Mouse (Mus musculus) heart, embryonic 16.5 days (tissue): Measurements from ENCODE around the gene Letmd1. TPM values are rescaled to one million over a fixed set of nuclear protein-coding genes. Genes with fewer than 3 reads are reported as not detected.

Experiments
- ATAC-seq: fragments of 200-750 bp; cut with Nextera tagmentation; replicated peaks from 2 replicates; pipeline ENCODE4 v1.8.0; 2017; ENCODE audit warnings: moderate number of reproducible peaks; ENCODE audit not compliant: insufficient read depth, low FRiP score; ENCODE audit errors: extremely low read depth
- H3K27ac ChIP-seq: fragments of 300-500 bp; sonication (generic); 2 replicates; pipeline ENCODE4 v1.5.1; 2014; ENCODE audit warnings: mild to moderate bottlenecking, low read length, control low read depth, moderate library complexity
- H3K27me3 ChIP-seq: fragments of 300-500 bp; sonication (generic); 2 replicates; pipeline ENCODE4 v1.6.1; 2014; ENCODE audit warnings: low read length, mixed read lengths; ENCODE audit not compliant: control insufficient read depth, insufficient read depth
- H3K36me3 ChIP-seq: fragments of 300-500 bp; sonication (generic); 2 replicates; pipeline ENCODE4 v1.6.1; 2014; ENCODE audit not compliant: control insufficient read depth, insufficient read depth
- H3K4me1 ChIP-seq: fragments of 300-500 bp; sonication (generic); 2 replicates; pipeline ENCODE4 v1.6.1; 2014; ENCODE audit warnings: low read length, mixed read lengths; ENCODE audit not compliant: control insufficient read depth, insufficient read depth
- H3K4me2 ChIP-seq: fragments of 300-500 bp; sonication (generic); 2 replicates; pipeline ENCODE4 v1.6.1; 2014; ENCODE audit warnings: low read depth, mild to moderate bottlenecking, control low read depth, low read length
- H3K4me3 ChIP-seq: fragments of 300-500 bp; sonication (generic); 2 replicates; pipeline ENCODE4 v1.5.1; 2014; ENCODE audit warnings: mild to moderate bottlenecking, control low read depth, low read length
- H3K9ac ChIP-seq: fragments of 300-500 bp; sonication (generic); 2 replicates; pipeline ENCODE4 v1.6.1; 2014; ENCODE audit warnings: low read length, control low read depth
- H3K9me3 ChIP-seq: fragments of 300-500 bp; sonication (generic); replicated peaks from 2 replicates; pipeline ENCODE4 v1.6.1; 2016; ENCODE audit warnings: low read length; ENCODE audit not compliant: control insufficient read depth
- WGBS: fragments of 180-500 bp; shearing (Covaris S2); extraction: QIAGEN DNeasy Blood & Tissue Kit; methylation state at CpG from one replicate; pipeline ENCODE4 v1.1.7; 2014; 5-methylcytosine and 5-hydroxymethylcytosine counted together
- polyA plus RNA-seq: library from polyadenylated mRNA; unstranded; fragments of >200 nt; fragmentation: Nextera tagmentation; extraction: Ambion mirVana; gene quantifications from 2 replicates; pipeline ENCODE4 v1.2.1, GENCODE M21; 2015

The Letmd1 gene
- polyA plus RNA-seq, 1 experiment from 2014 or later = 15.5 TPM

GRCm38 (mm10) chr15:100423916-100424315 lies 44.9 kb upstream of the Letmd1 start:
- H3K4me2 ChIP-seq = peak overlapping the region; percentile 100
- H3K9me3 ChIP-seq = no peaks in the 10 kb centered on the region
- H3K27ac ChIP-seq = no peak overlapping the region
- H3K27me3 ChIP-seq = peaks cover 8% of the 10 kb centered on the region
- H3K4me3 ChIP-seq = peak overlapping the region; percentile 89
- H3K9ac ChIP-seq = peak overlapping the region; percentile 66
- 5% methylated on average over 14 of the region's 14 CpGs for WGBS
- no peak for ATAC-seq
- peaks cover 38% of the 10 kb centered on the region for H3K4me1 ChIP-seq
- H3K36me3 ChIP-seq = no peaks in the 10 kb centered on the region

- ATAC-seq = no peak
- WGBS = 32% methylated on average over 17 of the region's 17 CpGs
- no peak within 1 kb of the TSS for H3K27ac ChIP-seq
These were observed 44.3 kb upstream of the Letmd1 start, which contains the start of gene Slc11a2 for GRCm38 (mm10) chr15:100424396-100425122. Gene Slc11a2, minus strand, starts transcription at chr15:100425072.

DNA sequence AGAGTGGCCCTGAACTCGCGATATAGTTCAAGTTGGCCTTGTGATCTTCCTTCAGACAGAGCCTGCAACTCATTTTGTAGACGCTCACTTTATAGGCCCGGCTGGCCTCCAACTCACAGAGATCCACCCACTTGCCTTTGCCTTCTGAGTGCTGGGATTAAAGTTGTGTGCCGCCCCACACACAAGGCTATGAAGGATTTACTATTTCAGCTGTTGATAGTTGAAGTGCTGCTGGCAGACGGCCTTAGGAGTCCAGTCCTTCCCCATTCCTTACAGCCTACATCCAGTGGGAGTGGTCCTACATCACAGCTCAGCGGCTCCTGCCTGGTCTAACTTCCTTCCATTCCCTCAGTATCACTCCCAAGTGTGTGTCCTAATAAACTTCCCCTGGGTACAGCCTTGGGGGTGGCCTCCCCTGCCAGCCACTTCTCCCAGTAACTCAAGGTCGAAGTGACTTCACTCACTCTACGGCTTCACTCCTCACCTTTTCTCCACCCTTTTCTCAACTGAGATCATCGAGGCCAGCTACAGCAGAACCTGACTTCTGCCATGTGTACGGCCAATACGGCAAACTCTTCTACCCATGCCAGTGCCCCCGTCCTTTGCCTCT lies 40.4 kb upstream of the Letmd1 start:
- Histone ChIP-seq H3K4me1 (peaks cover 10% of the 10 kb centered on the region), H3K4me2 (no peak overlapping the region), H3K9ac (no peak overlapping the region), H3K9me3 (no peaks in the 10 kb centered on the region), H3K36me3 (no peaks in the 10 kb centered on the region), H3K27me3 (peaks cover 8% of the 10 kb centered on the region), H3K4me3 (no peak overlapping the region), H3K27ac (no peak overlapping the region)
- WGBS = 62% methylated on average over 13 of the region's 13 CpGs
- ATAC-seq = peak; percentile 19; the same call in 1 of the 2 replicates

More at GRCm38 (mm10) chr15:100424396-100425122, 44.3 kb upstream of the Letmd1 start, which contains the start of gene Slc11a2:
- peaks cover 32% of the 10 kb centered on the region for H3K4me1 ChIP-seq
- H3K4me3 ChIP-seq = peak within 1 kb of the TSS; percentile 89
- no peaks in the 10 kb centered on the region for H3K9me3 ChIP-seq
- peak within 1 kb of the TSS; percentile 66 for H3K9ac ChIP-seq
- peaks cover 8% of the 10 kb centered on the region for H3K27me3 ChIP-seq
- H3K36me3 ChIP-seq = no peaks in the 10 kb centered on the region
- peak within 1 kb of the TSS; percentile 100 for H3K4me2 ChIP-seq

DNA sequence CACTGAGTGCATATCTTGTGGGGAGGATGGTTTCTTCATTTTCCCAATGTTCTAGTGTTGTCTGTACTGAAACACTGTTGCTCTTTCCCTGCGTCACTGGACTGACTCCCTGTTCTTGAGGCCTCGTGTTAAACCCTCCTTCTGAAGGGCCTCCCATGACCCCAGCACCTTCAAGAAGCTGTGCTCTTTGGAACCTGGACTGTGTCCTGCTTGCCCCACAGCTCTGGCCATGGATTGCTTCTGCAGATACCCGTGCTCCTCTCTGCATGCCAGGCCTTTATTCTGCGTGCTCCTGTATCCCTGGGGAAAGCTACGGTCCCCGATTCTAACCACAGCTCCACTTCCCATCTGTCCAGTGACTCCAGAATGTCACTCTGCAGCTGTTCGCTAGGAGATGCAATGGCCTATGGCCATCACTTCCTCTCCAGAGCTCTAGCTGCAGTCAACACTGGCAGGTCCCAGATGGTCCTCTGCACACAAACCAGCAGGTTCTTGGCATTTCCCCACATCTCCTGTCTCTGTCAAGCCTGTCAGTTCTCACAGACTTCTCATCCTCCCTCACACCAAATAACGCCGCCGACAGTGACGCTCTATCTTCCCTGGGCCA lies 38.8 kb upstream of the Letmd1 start:
- Histone ChIP-seq H3K27me3 (peaks cover 6% of the 10 kb centered on the region), H3K9ac (no peak overlapping the region), H3K4me1 (0 out of 2 replicates have a peak, but pooled peaks cover 2% of the 10 kb centered on the region), H3K4me2 (no peak overlapping the region), H3K9me3 (no peaks in the 10 kb centered on the region), H3K27ac (no peak overlapping the region), H3K36me3 (no peaks in the 10 kb centered on the region), H3K4me3 (no peak overlapping the region)
- 60% methylated on average over 11 of the region's 11 CpGs for WGBS
- ATAC-seq = no peak

GRCm38 (mm10) chr15:100433234-100433633 lies 35.6 kb upstream of the Letmd1 start:
- H3K27me3 ChIP-seq = no peaks in the 10 kb centered on the region
- H3K36me3 ChIP-seq = no peaks in the 10 kb centered on the region
- 59% methylated on average over 4 of the region's 4 CpGs for WGBS
- no peak for ATAC-seq
- H3K9me3 ChIP-seq = no peaks in the 10 kb centered on the region
- H3K4me1 ChIP-seq = peaks cover 4% of the 10 kb centered on the region
- H3K4me2 ChIP-seq = no peak overlapping the region
- H3K4me3 ChIP-seq = no peak overlapping the region
- H3K9ac ChIP-seq = no peak overlapping the region
- H3K27ac ChIP-seq = no peak overlapping the region

DNA sequence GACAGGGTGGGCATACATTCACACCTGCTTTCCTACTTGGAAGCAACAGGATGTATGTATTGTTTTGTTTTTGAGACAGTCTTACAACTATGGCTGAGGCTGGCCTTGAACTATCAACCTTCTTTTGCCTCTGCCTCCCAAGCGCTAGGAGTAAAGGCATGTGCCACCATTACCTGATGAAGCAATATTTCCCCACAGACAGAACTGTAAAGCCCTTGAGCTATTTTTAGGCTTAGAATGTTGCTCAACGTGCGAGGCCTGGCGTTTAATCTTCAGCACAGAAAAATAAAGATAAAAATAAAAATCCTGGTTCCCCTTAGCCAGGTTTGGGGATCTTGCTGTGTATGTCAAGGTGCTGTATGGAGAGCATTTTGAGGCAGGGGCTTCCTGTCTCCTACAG lies 32.7 kb upstream of the Letmd1 start:
- no peak for ATAC-seq
- Histone ChIP-seq H3K27ac (peak overlapping the region; percentile 15; the same call in 1 of the 2 replicates), H3K4me1 (peaks cover 4% of the 10 kb centered on the region), H3K9me3 (no peaks in the 10 kb centered on the region), H3K4me3 (no peak overlapping the region), H3K9ac (no peak overlapping the region), H3K36me3 (no peaks in the 10 kb centered on the region), H3K4me2 (no peak overlapping the region; the same call in 1 of the 2 replicates), H3K27me3 (no peaks in the 10 kb centered on the region)
- 33% methylated on average over 4 of the region's 4 CpGs for WGBS

DNA sequence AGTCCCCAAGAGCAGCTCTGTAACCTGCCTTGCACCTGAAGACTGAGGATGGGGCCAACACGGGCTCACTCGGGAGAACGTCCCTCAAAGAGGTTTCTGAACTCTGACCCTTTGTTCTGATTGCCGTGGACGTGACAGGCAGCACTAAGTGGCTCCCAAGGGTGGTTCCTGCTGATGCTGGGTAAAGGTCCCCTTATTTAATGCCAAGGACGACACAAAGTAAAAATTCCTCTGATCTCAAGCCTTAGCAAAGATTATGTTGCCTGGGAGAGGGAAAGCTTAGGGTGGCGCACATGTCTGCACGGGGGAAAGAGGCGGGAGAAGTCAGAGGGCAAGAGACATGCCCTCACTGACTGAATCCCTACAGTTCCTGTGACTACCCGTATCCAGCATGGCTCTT lies 32.3 kb upstream of the Letmd1 start:
- ATAC-seq = no peak
- Histone ChIP-seq H3K27me3 (no peaks in the 10 kb centered on the region), H3K4me3 (no peak overlapping the region), H3K4me1 (peaks cover 4% of the 10 kb centered on the region), H3K9ac (no peak overlapping the region), H3K36me3 (no peaks in the 10 kb centered on the region), H3K9me3 (no peaks in the 10 kb centered on the region), H3K27ac (peak overlapping the region; percentile 15; the same call in 1 of the 2 replicates), H3K4me2 (no peak overlapping the region)
- 51% methylated on average over 10 of the region's 10 CpGs for WGBS

- Histone ChIP-seq H3K4me3 (peak overlapping the region; percentile 52), H3K4me2 (peak overlapping the region; percentile 76), H3K36me3 (no peaks in the 10 kb centered on the region), H3K9ac (peak overlapping the region; percentile 68), H3K4me1 (no peaks in the 10 kb centered on the region), H3K27ac (peak overlapping the region; percentile 85), H3K27me3 (no peaks in the 10 kb centered on the region), H3K9me3 (no peaks in the 10 kb centered on the region)
- WGBS = under 1% methylated on average over 21 of the region's 31 CpGs
- peak; percentile 99 for ATAC-seq
These were observed 25.5 kb upstream of the Letmd1 start for GRCm38 (mm10) chr15:100443126-100443922.
